In genomic region chr2:156312297-156312897, GRCm38 (mm10) we compare ENCODE assay signal across 8 mouse cellular contexts. TPM values are rescaled to one million over a fixed set of nuclear protein-coding genes. Genes with fewer than 3 reads are reported as not detected.
DNase-seq lines count a peak whose midpoint lies in the region; ATAC-seq and TF ChIP-seq lines count a peak whose summit lies in the region.

Cnbd2 (plus strand) TSS chr2:156312299.
Scand1 (minus strand) TSS chr2:156312704.

- no peaks in the 10 kb centered on the region for H3K27me3 ChIP-seq in forebrain, embryonic 16.5 days (replicated peaks; ENCODE audit: control insufficient read depth, insufficient read depth, low read length)
- H3K27me3 ChIP-seq in lung, embryonic 15.5 days = no peaks in the 10 kb centered on the region

- peak within 1 kb of the TSS; percentile 65 for H3K27ac ChIP-seq in ES-E14 (ENCODE audit: insufficient read depth, low read depth, low read length, poor library complexity, severe bottlenecking)
- peak within 1 kb of the TSS; percentile 91 for H3K27ac ChIP-seq in forebrain, embryonic 16.5 days (ENCODE audit: low read length)
- H3K27ac ChIP-seq in lung, embryonic 15.5 days = peak within 1 kb of the TSS; percentile 98

- WGBS in forebrain, embryonic 16.5 days = under 1% methylated on average over 49 of the region's 49 CpGs
- under 1% methylated on average over 48 of the region's 49 CpGs for WGBS in lung, embryonic 15.5 days

- H3K36me3 ChIP-seq in ES-E14 (ENCODE audit: control insufficient read depth, insufficient read depth, low read length, poor library complexity, severe bottlenecking) = peaks cover 4% of the 10 kb centered on the region; the same call in 1 of the 2 replicates
- H3K36me3 ChIP-seq in forebrain, embryonic 16.5 days (ENCODE audit: control insufficient read depth, insufficient read depth) = no peaks in the 10 kb centered on the region
- H3K36me3 ChIP-seq in lung, embryonic 15.5 days = peaks cover 4% of the 10 kb centered on the region; the same call in 1 of the 2 replicates

- H3K4me1 ChIP-seq in ES-E14 (ENCODE audit: control insufficient read depth in 2 of 2, insufficient read depth in 2 of 2, low read length in 2 of 2, poor library complexity in 1 of 2) = 0 out of 4 replicates have a peak, but pooled peaks cover 0 to 2% of the 10 kb centered on the region in 2 experiments
- peaks cover 12% of the 10 kb centered on the region for H3K4me1 ChIP-seq in forebrain, embryonic 16.5 days (replicated peaks; ENCODE audit: control insufficient read depth, insufficient read depth, low read length)
- H3K4me1 ChIP-seq in lung, embryonic 15.5 days = peaks cover 11% of the 10 kb centered on the region

- H3K9me3 ChIP-seq in ES-E14 (ENCODE audit: control insufficient read depth, insufficient read depth, low read depth, low read length) = no peaks in the 10 kb centered on the region
- H3K9me3 ChIP-seq in forebrain, embryonic 16.5 days (ENCODE audit: control insufficient read depth, low read length) = no peaks in the 10 kb centered on the region
- H3K9me3 ChIP-seq in lung, embryonic 15.5 days = no peaks in the 10 kb centered on the region

- DNase-seq in ES-E14 (ENCODE audit: low read depth, low spot score) = peak; percentile 43
- DNase-seq in cerebellum, adult 11-12 months = peak; percentile 83
- DNase-seq in heart, postnatal 4 days = peak; percentile 83
- DNase-seq in layer of hippocampus, adult 8-10 months (ENCODE audit: low spot score in 2 of 2) = peak; percentile 81 to 83
- DNase-seq in ovary, adult 18-20 months (ENCODE audit: low spot score) = peak; percentile 74
- peak; percentile 81 for DNase-seq in thymus, postnatal 0 days (ENCODE audit: low spot score)

- ATAC-seq in forebrain, embryonic 16.5 days = peak; percentile 94
- peak; percentile 91 for ATAC-seq in lung, embryonic 15.5 days (ENCODE audit: borderline replicate concordance, extremely low read depth, low FRiP score, low TSS enrichment)

- H3K4me3 ChIP-seq in ES-E14 (ENCODE audit: insufficient read depth in 1 of 2, low read depth in 1 of 2, low read length in 2 of 2, poor library complexity in 1 of 2, severe bottlenecking in 1 of 2) = peak within 1 kb of the TSS; percentile 80 to 82
- H3K4me3 ChIP-seq in forebrain, embryonic 16.5 days (replicated peaks; ENCODE audit: low read length) = peak within 1 kb of the TSS; percentile 71
- H3K4me3 ChIP-seq in lung, embryonic 15.5 days = peak within 1 kb of the TSS; percentile 92

- H3K9ac ChIP-seq in ES-E14 (ENCODE audit: insufficient read depth, low read depth, low read length, poor library complexity, severe bottlenecking) = peak within 1 kb of the TSS; percentile 83
- peak within 1 kb of the TSS; percentile 78 for H3K9ac ChIP-seq in forebrain, embryonic 16.5 days (replicated peaks; ENCODE audit: low read depth, low read length)
- peak within 1 kb of the TSS; percentile 95 for H3K9ac ChIP-seq in lung, embryonic 15.5 days

- peak within 1 kb of the TSS; percentile 81 for H3K4me2 ChIP-seq in forebrain, embryonic 16.5 days (ENCODE audit: low read length)
- peak within 1 kb of the TSS; percentile 80 for H3K4me2 ChIP-seq in lung, embryonic 15.5 days

- in situ Hi-C loops in ES-E14 (cut with MboI; ENCODE audit: low sequenced_read_pairs in 2 of 2, unreplicated experiment in 2 of 2) = no loop called here

TF ChIP-seq in ES-E14, 5 proteins besides CTCF, POLR2A, EP300 and RAD21:
- TF ChIP-seq CHD2 (IDR thresholded peaks at IDR 0.05; ENCODE audit: low read depth, low read length) (no peak), HCFC1 (IDR thresholded peaks at IDR 0.05; ENCODE audit: borderline replicate concordance, insufficient read depth, low read length) (0 out of 2 replicates have a peak, but pooled peaks have one; percentile 36)

RNA-seq across cellular contexts. Expression of gene Cnbd2, which starts in this region (rescaled TPM):
- 1.6 and 2.9 TPM in 2 replicates for total RNA-seq in ES-E14 (2012; rRNA removed)
- polyA plus RNA-seq in forebrain, embryonic 16.5 days (2015; fragmentation: Nextera tagmentation; extraction: Ambion mirVana) = 5.0 and 6.9 TPM in 2 replicates
- total RNA-seq in heart, postnatal 4 days (2021) = 1 to 10 TPM in 1 of 2 experiments, under 1 TPM in 1; 0.88 to 1.5 TPM
- total RNA-seq in layer of hippocampus, adult 8-10 months (2022) = 1 to 10 TPM; 4.8 to 7.1 (median 6.8) TPM
- polyA plus RNA-seq in lung, embryonic 15.5 days (2015; fragmentation: Nextera tagmentation; extraction: Ambion mirVana) = 3.7 and 4.0 TPM in 2 replicates
- polyA plus RNA-seq in thymus, postnatal 0 days (2015; fragmentation: Nextera tagmentation; extraction: Ambion mirVana) = 10.3 and 12.2 TPM in 2 replicates

RNA-seq across cellular contexts. Expression of gene Scand1, which starts in this region (rescaled TPM):
- total RNA-seq in ES-E14 (2012; rRNA removed) = 26.0 and 27.9 TPM in 2 replicates
- 60.6 and 64.9 TPM in 2 replicates for polyA plus RNA-seq in forebrain, embryonic 16.5 days (2015; fragmentation: Nextera tagmentation; extraction: Ambion mirVana)
- total RNA-seq in heart, postnatal 4 days (2021) = 10 to 100 TPM; 84.4 to 88.3 TPM
- 10 to 100 TPM; 59.9 to 80.3 (median 72.3) TPM for total RNA-seq in layer of hippocampus, adult 8-10 months (2022)
- 64.7 and 68.5 TPM in 2 replicates for polyA plus RNA-seq in lung, embryonic 15.5 days (2015; fragmentation: Nextera tagmentation; extraction: Ambion mirVana)
- 176 and 184 TPM in 2 replicates for polyA plus RNA-seq in thymus, postnatal 0 days (2015; fragmentation: Nextera tagmentation; extraction: Ambion mirVana)

Comparison
In these comparisons a context has a peak if more than half of its experiments do, and no peak if none do; other contexts are left out.
1. Peak in every context shown above with its lines: DNase-seq, ATAC-seq, H3K4me3 ChIP-seq and H3K27ac ChIP-seq.